Mouse (Mus musculus) liver, embryonic 14.5 days (tissue): ENCODE data around the gene Nmnat1.

Source experiments
- CTCF ChIP-seq: IDR thresholded peaks from 2 replicates; pipeline ENCODE4 v1.5.1; 2016; ENCODE audit warnings: antibody characterized with exemption, low read depth, control low read depth
- EP300 ChIP-seq: IDR thresholded peaks from 2 replicates; pipeline ENCODE4 v1.6.1; 2016; ENCODE audit warnings: antibody characterized with exemption, low read depth

DNA sequence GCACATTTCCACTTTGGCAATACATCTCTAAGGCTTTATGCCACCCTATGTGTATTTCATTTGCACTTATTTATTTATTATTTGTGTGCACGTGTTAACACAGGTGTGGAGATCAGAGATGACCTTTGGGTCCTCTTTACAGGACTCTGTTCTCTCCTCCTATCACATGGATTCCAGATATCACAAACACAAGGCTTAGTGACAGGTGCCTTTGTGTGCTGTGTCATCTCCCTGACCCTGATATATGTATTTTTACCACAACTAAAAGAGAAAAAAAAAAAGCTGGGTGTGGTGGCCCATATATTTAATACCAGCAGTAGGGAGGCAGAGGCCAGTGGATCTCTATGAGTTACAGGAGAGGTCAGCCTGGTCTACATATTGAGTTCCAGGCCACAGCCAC, 40.5 kb downstream of the Nmnat1 start:
- TF ChIP-seq CTCF (no peak), EP300 (no peak)
